Mouse (Mus musculus) hindbrain, embryonic 14.5 days (tissue): ENCODE measurements around the gene Wwp2. TPM values are rescaled to one million over a fixed set of nuclear protein-coding genes. Genes with fewer than 3 reads are reported as not detected.
"Not testable (repeated sequence)": the region's sequence is repeated elsewhere in the genome, so short reads cannot be mapped to it uniquely, and the experiment has no call there.

ENCODE experiments used
- ATAC-seq: fragments of 200-750 bp; cut with Nextera tagmentation; 2 replicates; pipeline ENCODE4 v1.8.0; 2017; ENCODE audit warnings: moderate number of reproducible peaks, mild to moderate bottlenecking, moderate TSS enrichment, moderate library complexity; ENCODE audit not compliant: low FRiP score
- DNase-seq: peaks from one replicate; pipeline ENCODE4 v3.0.0-alpha.2; 2015; ENCODE audit warnings: low spot score
- H3K27ac ChIP-seq: fragments of 300-500 bp; sonication (generic); 2 replicates; pipeline ENCODE4 v1.5.1; 2014; ENCODE audit warnings: mild to moderate bottlenecking, moderate library complexity
- H3K27me3 ChIP-seq: fragments of 300-500 bp; sonication (generic); 2 replicates; pipeline ENCODE4 v1.6.1; 2014; ENCODE audit warnings: mild to moderate bottlenecking, low read length, mixed read lengths; ENCODE audit not compliant: control insufficient read depth, insufficient read depth
- H3K36me3 ChIP-seq: fragments of 300-500 bp; sonication (generic); replicated peaks from 2 replicates; pipeline ENCODE4 v1.6.1; 2014; ENCODE audit not compliant: control insufficient read depth, insufficient read depth
- H3K4me1 ChIP-seq: fragments of 300-500 bp; sonication (generic); replicated peaks from 2 replicates; pipeline ENCODE4 v1.6.1; 2014; ENCODE audit warnings: antibody characterized with exemption, low read length, mixed read lengths; ENCODE audit not compliant: control insufficient read depth, insufficient read depth
- H3K4me2 ChIP-seq: fragments of 300-500 bp; sonication (generic); replicated peaks from 2 replicates; pipeline ENCODE4 v1.6.1; 2014; ENCODE audit warnings: mild to moderate bottlenecking, moderate library complexity
- H3K4me3 ChIP-seq: fragments of 300-500 bp; sonication (generic); replicated peaks from 2 replicates; pipeline ENCODE4 v1.5.1; 2014; ENCODE audit warnings: mild to moderate bottlenecking, low read length
- H3K9ac ChIP-seq: fragments of 300-500 bp; sonication (generic); 2 replicates; pipeline ENCODE4 v1.6.1; 2014
- H3K9me3 ChIP-seq: fragments of 300-500 bp; sonication (generic); 2 replicates; pipeline ENCODE4 v1.6.1; 2016; ENCODE audit warnings: low read length; ENCODE audit not compliant: control insufficient read depth
- WGBS: fragments of 180-500 bp; shearing (Covaris S2); extraction: QIAGEN DNeasy Blood & Tissue Kit; methylation state at CpG from one replicate; pipeline ENCODE4 v1.1.7; 2014; 5-methylcytosine and 5-hydroxymethylcytosine counted together
- polyA plus RNA-seq: library from polyadenylated mRNA; unstranded; fragments of >200 nt; fragmentation: Nextera tagmentation; extraction: Ambion mirVana; gene quantifications from 2 replicates; pipeline ENCODE4 v1.2.1, GENCODE M21; 2014

The Wwp2 gene
- polyA plus RNA-seq, 1 experiment from 2014 or later: 37.5 TPM

GRCm38 (mm10) chr8:107465332-107465990 lies 29.3 kb downstream of the Wwp2 start:
- H3K4me3 ChIP-seq: no peak overlapping the region
- ATAC-seq (no peak), DNase-seq (no peak)
- H3K27ac ChIP-seq: no peak overlapping the region
- H3K9ac ChIP-seq: no peak overlapping the region
- no peak overlapping the region for H3K4me2 ChIP-seq
- no peaks in the 10 kb centered on the region for H3K4me1 ChIP-seq
- 73% methylated on average over 3 of the region's 3 CpGs for WGBS
- H3K27me3 ChIP-seq: no peaks in the 10 kb centered on the region
- H3K36me3 ChIP-seq: peaks cover 62% of the 10 kb centered on the region
- no peaks in the 10 kb centered on the region for H3K9me3 ChIP-seq

- Histone ChIP-seq H3K27me3 (no peaks in the 10 kb centered on the region), H3K4me2 (no peak overlapping the region), H3K36me3 (peaks cover 52% of the 10 kb centered on the region), H3K27ac (no peak overlapping the region), H3K9me3 (no peaks in the 10 kb centered on the region), H3K4me3 (no peak overlapping the region), H3K9ac (no peak overlapping the region), H3K4me1 (no peaks in the 10 kb centered on the region)
- WGBS: 89% methylated on average over 5 of the region's 5 CpGs
- ATAC-seq: no peak
- no peak for DNase-seq
These were observed 30.5 kb downstream of the Wwp2 start for GRCm38 (mm10) chr8:107466642-107467041.

- Histone ChIP-seq H3K36me3 (peaks cover 40% of the 10 kb centered on the region), H3K9ac (no peak overlapping the region), H3K4me1 (no peaks in the 10 kb centered on the region), H3K27ac (0 out of 2 replicates have a peak overlapping the region, but pooled peaks have one; percentile 9), H3K27me3 (no peaks in the 10 kb centered on the region), H3K9me3 (no peaks in the 10 kb centered on the region), H3K4me2 (no peak overlapping the region), H3K4me3 (no peak overlapping the region)
- ATAC-seq (no peak), DNase-seq (no peak)
- 73% methylated on average over 8 of the region's 8 CpGs for WGBS
These were observed 32.7 kb downstream of the Wwp2 start for GRCm38 (mm10) chr8:107468811-107469302.

- 70% methylated on average over 5 of the region's 5 CpGs for WGBS
These were observed 34.1 kb downstream of the Wwp2 start for GRCm38 (mm10) chr8:107470302-107470701.

GRCm38 (mm10) chr8:107472403-107473100 lies 36.4 kb downstream of the Wwp2 start:
- Histone ChIP-seq H3K36me3 (peaks cover 28% of the 10 kb centered on the region), H3K27me3 (no peaks in the 10 kb centered on the region), H3K4me3 (no peak overlapping the region), H3K27ac (no peak overlapping the region), H3K4me2 (no peak overlapping the region), H3K4me1 (no peaks in the 10 kb centered on the region), H3K9ac (no peak overlapping the region), H3K9me3 (no peaks in the 10 kb centered on the region)
- no peak for DNase-seq
- no peak for ATAC-seq
- WGBS: 77% methylated on average over 10 of the region's 10 CpGs

More at GRCm38 (mm10) chr8:107470302-107470701, 34.1 kb downstream of the Wwp2 start:
- no peak overlapping the region for H3K4me2 ChIP-seq
- H3K9me3 ChIP-seq: no peaks in the 10 kb centered on the region
- DNase-seq: no peak
- no peaks in the 10 kb centered on the region for H3K27me3 ChIP-seq
- H3K27ac ChIP-seq: no peak overlapping the region
- ATAC-seq: no peak
- no peak overlapping the region for H3K9ac ChIP-seq
- H3K36me3 ChIP-seq: peaks cover 32% of the 10 kb centered on the region
- no peaks in the 10 kb centered on the region for H3K4me1 ChIP-seq
- no peak overlapping the region for H3K4me3 ChIP-seq

- WGBS: 92% methylated on average over 4 of the region's 4 CpGs
- no peak overlapping the region for H3K4me2 ChIP-seq
- no peak overlapping the region for H3K27ac ChIP-seq
- no peaks in the 10 kb centered on the region for H3K4me1 ChIP-seq
- no peaks in the 10 kb centered on the region for H3K27me3 ChIP-seq
- H3K9ac ChIP-seq: no peak overlapping the region
- ATAC-seq (no peak), DNase-seq (no peak)
- no peak overlapping the region for H3K4me3 ChIP-seq
- H3K9me3 ChIP-seq: no peaks in the 10 kb centered on the region
- peaks cover 26% of the 10 kb centered on the region for H3K36me3 ChIP-seq
These were observed 37.2 kb downstream of the Wwp2 start for GRCm38 (mm10) chr8:107473369-107473768.

GRCm38 (mm10) chr8:107475613-107476012 lies 39.4 kb downstream of the Wwp2 start:
- H3K4me3 ChIP-seq: no peak overlapping the region
- no peaks in the 10 kb centered on the region for H3K27me3 ChIP-seq
- no peak overlapping the region for H3K9ac ChIP-seq
- DNase-seq: no peak
- 94% methylated on average over 3 of the region's 3 CpGs for WGBS
- H3K9me3 ChIP-seq: no peaks in the 10 kb centered on the region
- peaks cover 20% of the 10 kb centered on the region; the same call in 1 of the 2 replicates for H3K36me3 ChIP-seq
- H3K4me2 ChIP-seq: no peak overlapping the region
- no peak overlapping the region for H3K27ac ChIP-seq
- H3K4me1 ChIP-seq: no peaks in the 10 kb centered on the region
- no peak for ATAC-seq

GRCm38 (mm10) chr8:107476786-107477185 lies 40.6 kb downstream of the Wwp2 start:
- H3K27me3 ChIP-seq, H3K9ac ChIP-seq, ATAC-seq, DNase-seq, H3K9me3 ChIP-seq, H3K4me3 ChIP-seq, H3K4me1 ChIP-seq, H3K27ac ChIP-seq, H3K4me2 ChIP-seq: not testable (repeated sequence)
- peaks cover 16% of the 10 kb centered on the region; the same call in 1 of the 2 replicates for H3K36me3 ChIP-seq
- WGBS: 94% methylated on average over 7 of the region's 7 CpGs

GRCm38 (mm10) chr8:107478728-107479127 lies 42.6 kb downstream of the Wwp2 start:
- 90% methylated on average over 6 of the region's 6 CpGs for WGBS
- H3K9me3 ChIP-seq: no peaks in the 10 kb centered on the region
- DNase-seq (no peak), ATAC-seq (no peak)
- H3K4me1 ChIP-seq: 0 out of 2 replicates have a peak, but pooled peaks cover 5% of the 10 kb centered on the region
- H3K27me3 ChIP-seq: no peaks in the 10 kb centered on the region
- 0 out of 2 replicates have a peak, but pooled peaks cover 7% of the 10 kb centered on the region for H3K36me3 ChIP-seq
- no peak overlapping the region for H3K27ac ChIP-seq
- H3K4me2 ChIP-seq: no peak overlapping the region
- H3K4me3 ChIP-seq: no peak overlapping the region
- H3K9ac ChIP-seq: no peak overlapping the region
